Mouse (Mus musculus) brain, embryonic 14.5 days (tissue): Measurements from ENCODE around the gene Chd1l.

Experiments used
- CTCF ChIP-seq: fragments of 200-500 bp; IDR thresholded peaks from 2 replicates; pipeline ENCODE4 v1.5.1; 2012; ENCODE audit warnings: inconsistent platforms, mild to moderate bottlenecking, moderate library complexity, borderline replicate concordance; ENCODE audit not compliant: insufficient read depth, insufficient read length; ENCODE audit errors: extremely low read depth
- POLR2A ChIP-seq: fragments of 200-500 bp; IDR thresholded peaks from 2 replicates; pipeline ENCODE4 v1.6.1; 2012; ENCODE audit warnings: mild to moderate bottlenecking, inconsistent platforms, borderline replicate concordance; ENCODE audit not compliant: poor library complexity, insufficient read depth, insufficient read length, severe bottlenecking; ENCODE audit errors: extremely low read depth

DNA sequence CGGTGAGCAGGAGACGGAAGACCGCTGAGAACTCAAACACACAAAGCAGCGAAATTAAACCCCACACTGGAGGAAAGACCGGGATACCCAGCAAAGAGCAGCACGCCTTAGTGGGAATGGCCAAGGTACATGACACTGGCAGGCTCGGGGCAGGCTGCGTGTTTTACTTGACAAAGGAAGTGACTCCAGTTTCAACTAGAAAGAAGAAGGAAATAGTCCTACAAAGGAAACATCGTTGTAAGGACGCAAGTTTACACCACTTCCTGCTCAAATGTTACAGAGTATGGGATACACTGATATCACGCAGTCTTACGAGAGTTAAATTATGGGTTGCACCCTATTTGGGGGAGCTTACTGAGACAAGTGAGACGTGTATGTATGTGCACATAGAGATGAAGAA, 15.9 kb downstream of the Chd1l start:
- TF ChIP-seq POLR2A (no peak), CTCF (no peak)
